Mouse (Mus musculus) erythroblast, embryonic 14.5 days (primary cell): ENCODE measurements around the gene Dennd1b.

ENCODE experiments used
- GATA1 ChIP-seq: IDR thresholded peaks from 2 replicates; pipeline ENCODE4 v1.6.1; 2012; ENCODE audit warnings: low read length, inconsistent platforms, mixed read lengths
- TAL1 ChIP-seq: IDR thresholded peaks from 3 replicates; pipeline ENCODE4 v1.6.1; 2012; ENCODE audit warnings: low read length, inconsistent platforms, mixed read lengths

GRCm38 (mm10) chr1:138967450-138967849, 4.2 kb downstream of the Dennd1b start:
- TF ChIP-seq TAL1 = no peak
- no peak for TF ChIP-seq GATA1
